Mouse (Mus musculus) B cell, adult 67 days (primary cell): ENCODE measurements around the gene Adra1d. TPM values are rescaled to one million over a fixed set of nuclear protein-coding genes. Genes with fewer than 3 reads are reported as not detected.

Experiments used
- total RNA-seq, 2 experiments: library from RNA; stranded (reverse); gene quantifications; 4 replicates each; pipeline ENCODE4 v1.2.4; 2023

The Adra1d gene
- not detected for total RNA-seq

GRCm38 (mm10) chr2:131561891-131562585 lies at the start of gene Adra1d:
Gene Adra1d, minus strand, starts transcription at chr2:131562283.

Other genes starting within 250 kb of the Adra1d start
- 1 to 10 TPM; 4.3 to 4.4 TPM for gene Rnf24, start 209.4 kb downstream of the Adra1d start, total RNA-seq
- under 1 TPM; 0.64 to 0.86 TPM for gene Smox, start 70.8 kb downstream of the Adra1d start, total RNA-seq